ENCODE assay signal across 35 mouse cellular contexts in genomic region chr5:77178976-77179375, GRCm38 (mm10). TPM values are rescaled to one million over a fixed set of nuclear protein-coding genes. Genes with fewer than 3 reads are reported as not detected.
"Had no signal": no experiment of that assay in that cellular context is flagged by ENCODE, and none has a peak within 500 bp of the region (broad histone marks: within the 10 kb centered on the region; RNA-seq: fewer than 3 reads in every experiment).

No protein-coding gene starts in this region.

- H3K4me2 ChIP-seq: heart, embryonic 13.5 days; heart, embryonic 15.5 days; hindbrain, embryonic 12.5 days; hindbrain, embryonic 14.5 days; intestine, embryonic 15.5 days; limb, embryonic 12.5 days; liver, embryonic 11.5 days; liver, embryonic 13.5 days; liver, embryonic 15.5 days had no signal

- H3K27me3 ChIP-seq: heart, embryonic 13.5 days; heart, embryonic 15.5 days; hindbrain, embryonic 12.5 days; intestine, embryonic 15.5 days; limb, embryonic 12.5 days; liver, embryonic 13.5 days; liver, embryonic 15.5 days had no signal

- ATAC-seq: hindbrain, embryonic 16.5 days; inflammation-experienced regulatory T-cells, adult 6 months; intestine, embryonic 15.5 days; intestine, postnatal 0 days had no signal

- H3K9ac ChIP-seq: heart, embryonic 13.5 days; heart, embryonic 15.5 days; hindbrain, embryonic 12.5 days; hindbrain, embryonic 14.5 days; intestine, embryonic 15.5 days; limb, embryonic 12.5 days; liver, embryonic 13.5 days; liver, embryonic 15.5 days had no signal

- H3K27ac ChIP-seq: heart, embryonic 10.5 days; hindbrain, embryonic 12.5 days; hindbrain, embryonic 14.5 days; intestine, embryonic 15.5 days; layer of hippocampus, adult 2 months; left cerebral cortex, adult 2 months; limb, embryonic 10.5 days; limb, embryonic 12.5 days; liver, embryonic 13.5 days; liver, embryonic 15.5 days had no signal

- H3K36me3 ChIP-seq: heart, embryonic 10.5 days; heart, embryonic 13.5 days; heart, embryonic 15.5 days; hindbrain, embryonic 12.5 days; intestine, embryonic 15.5 days; limb, embryonic 10.5 days; limb, embryonic 12.5 days; liver, embryonic 13.5 days; liver, embryonic 15.5 days had no signal

- H3K4me1 ChIP-seq: hindbrain, embryonic 12.5 days; limb, embryonic 12.5 days; liver, embryonic 13.5 days; liver, embryonic 15.5 days had no signal

- H3K4me3 ChIP-seq: heart, embryonic 10.5 days; heart, embryonic 13.5 days; heart, embryonic 15.5 days; hindbrain, embryonic 12.5 days; intestine, embryonic 15.5 days; layer of hippocampus, adult 2 months; left cerebral cortex, adult 2 months; limb, embryonic 10.5 days; limb, embryonic 12.5 days; liver, embryonic 13.5 days; liver, embryonic 15.5 days had no signal

- H3K9me3 ChIP-seq: heart, embryonic 10.5 days; heart, embryonic 13.5 days; heart, embryonic 15.5 days; hindbrain, embryonic 12.5 days; intestine, embryonic 15.5 days; limb, embryonic 10.5 days; limb, embryonic 12.5 days; liver, embryonic 13.5 days; liver, embryonic 15.5 days had no signal

- DNase-seq: gastrocnemius, postnatal 14 days; gastrocnemius, postnatal 36 days; heart, adult 18-20 months; heart, postnatal 14 days; heart, postnatal 36 days; kidney, adult 18-20 months; kidney, adult 8-10 months; kidney, postnatal 10 days; kidney, postnatal 25 days; kidney, postnatal 4 days; liver; liver, embryonic 13.5 days had no signal

RNA-seq across cellular contexts. Expression of gene Spink2, which starts 32.3 kb away (rescaled TPM):
- total RNA-seq: gastrocnemius, adult 18-20 months; gastrocnemius, adult 8-10 months; gastrocnemius, postnatal 36 days; heart, adult 18-20 months; heart, adult 8-10 months; hematopoietic stem cell, adult 5-6 weeks; layer of hippocampus, adult 2 months; layer of hippocampus, postnatal 10 days; layer of hippocampus, postnatal 25 days; left cerebral cortex, adult 2 months; left cerebral cortex, postnatal 14 days; left cerebral cortex, postnatal 36 days had no signal
